Mouse (Mus musculus) gastrocnemius, postnatal 25 days (tissue): ENCODE data around the gene Filip1. TPM values are rescaled to one million over a fixed set of nuclear protein-coding genes. Genes with fewer than 3 reads are reported as not detected.

Experiments
- DNase-seq: peaks from one replicate; pipeline ENCODE4 v3.0.0; 2022
- total RNA-seq, 2 experiments: library from RNA; stranded (reverse); gene quantifications; 1 replicate in 1 of 2; 2 replicates in 1 of 2; pipeline ENCODE4 v1.2.3; 2021

Filip1 gene
- total RNA-seq, 2 experiments from 2014 or later = 61.3 to 87.3 TPM

- DNase-seq = no peak
Measured at GRCm38 (mm10) chr9:79898815-79899214, 113.8 kb downstream of the Filip1 start.

DNA sequence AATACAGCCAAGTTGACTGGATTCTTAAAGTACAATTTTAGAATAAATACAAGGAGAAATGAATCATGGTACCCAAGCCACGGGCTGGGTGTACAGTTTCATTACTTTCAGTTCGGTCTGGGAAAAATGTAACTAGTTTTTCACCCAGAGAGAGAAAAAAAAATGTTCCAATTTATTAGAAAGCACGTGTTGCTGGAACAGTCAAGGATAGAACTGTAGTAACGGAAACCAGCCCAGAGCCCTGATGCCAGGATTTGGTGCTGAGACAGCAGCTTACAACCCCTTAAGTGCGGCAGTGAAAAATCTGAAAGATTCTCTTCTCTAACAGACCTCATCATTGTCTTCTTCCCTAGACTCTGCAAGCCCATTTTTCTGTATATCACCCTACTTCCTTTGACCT is 118.0 kb downstream of the Filip1 start:
- no peak for DNase-seq

- no peak for DNase-seq
Measured at GRCm38 (mm10) chr9:79893841-79894612, 118.6 kb downstream of the Filip1 start.

- DNase-seq = no peak
Measured at GRCm38 (mm10) chr9:79892183-79892582, 120.5 kb downstream of the Filip1 start.

DNA sequence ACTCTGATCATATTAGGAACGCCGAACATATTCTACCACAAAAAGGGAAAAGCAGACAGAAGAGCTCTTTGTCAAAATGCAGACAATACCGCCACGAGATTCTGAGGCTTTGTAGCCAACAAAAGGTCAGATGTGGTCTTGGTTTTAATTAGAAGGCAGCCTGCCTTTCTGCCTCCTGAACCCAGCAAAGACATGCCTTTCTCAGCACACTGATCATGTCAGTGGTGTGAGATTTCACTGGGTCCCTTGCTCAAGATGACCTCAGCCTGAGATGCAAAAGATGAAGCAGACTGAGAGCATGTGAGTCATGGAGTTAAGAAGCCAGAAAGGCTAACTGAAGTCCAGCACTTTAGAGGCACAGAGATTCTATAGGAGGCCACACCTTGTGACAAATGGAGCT is 122.2 kb downstream of the Filip1 start:
- DNase-seq = no peak

DNA sequence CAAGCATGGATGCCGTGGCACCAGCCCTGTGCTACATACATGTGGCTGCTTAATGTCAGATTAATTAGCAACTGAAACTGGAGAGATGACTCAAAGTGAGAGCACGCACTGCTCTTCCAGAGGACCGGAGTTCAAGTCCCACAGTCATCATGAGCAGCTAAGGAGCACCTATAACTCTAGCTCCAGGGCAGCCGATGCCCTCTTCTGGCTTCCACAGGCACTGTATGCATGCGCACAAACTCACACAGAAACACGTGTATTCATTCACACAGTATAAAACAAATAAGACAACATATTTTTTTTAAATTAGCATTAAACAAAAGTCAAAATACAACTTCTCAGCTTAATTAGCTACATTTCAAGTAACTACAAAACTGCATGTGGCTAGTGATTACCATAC is 123.5 kb downstream of the Filip1 start:
- DNase-seq = no peak

GRCm38 (mm10) chr9:79885244-79886210 is 127.1 kb downstream of the Filip1 start:
- no peak for DNase-seq

- DNase-seq = no peak
Measured at GRCm38 (mm10) chr9:79883139-79883538, 129.5 kb downstream of the Filip1 start.

- DNase-seq = no peak
Measured at GRCm38 (mm10) chr9:79880031-79880430, 132.6 kb downstream of the Filip1 start.

DNA sequence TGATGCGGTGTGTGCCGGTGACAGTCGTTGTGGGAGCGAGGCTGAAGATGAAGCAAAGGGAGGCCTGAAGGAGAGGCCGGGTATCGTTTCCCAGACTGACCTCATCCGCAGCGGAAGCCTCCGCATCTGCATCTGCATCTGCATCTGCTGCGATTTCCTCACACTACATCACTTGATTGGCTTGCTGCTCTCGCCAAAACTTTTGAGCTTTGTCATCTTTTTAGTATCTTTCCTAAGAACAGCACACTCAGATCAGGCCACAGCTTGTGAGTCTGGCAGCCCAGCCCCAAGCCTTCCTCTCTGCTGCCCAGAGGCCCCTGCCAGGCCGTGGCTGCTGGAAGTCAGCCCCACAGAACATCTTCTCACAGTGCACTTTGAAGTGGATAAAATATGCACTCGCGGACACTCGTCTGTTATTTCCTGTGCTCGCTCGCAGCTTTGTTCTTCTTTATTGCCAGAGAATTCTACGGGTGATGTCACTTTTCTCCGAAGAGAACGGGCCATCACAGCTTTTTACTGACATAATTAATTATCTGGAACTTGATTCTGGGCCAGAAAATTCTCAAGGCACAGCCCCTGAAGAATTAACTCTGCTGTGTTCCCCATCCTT is 137.0 kb downstream of the Filip1 start:
- peak; percentile 71 for DNase-seq

DNA sequence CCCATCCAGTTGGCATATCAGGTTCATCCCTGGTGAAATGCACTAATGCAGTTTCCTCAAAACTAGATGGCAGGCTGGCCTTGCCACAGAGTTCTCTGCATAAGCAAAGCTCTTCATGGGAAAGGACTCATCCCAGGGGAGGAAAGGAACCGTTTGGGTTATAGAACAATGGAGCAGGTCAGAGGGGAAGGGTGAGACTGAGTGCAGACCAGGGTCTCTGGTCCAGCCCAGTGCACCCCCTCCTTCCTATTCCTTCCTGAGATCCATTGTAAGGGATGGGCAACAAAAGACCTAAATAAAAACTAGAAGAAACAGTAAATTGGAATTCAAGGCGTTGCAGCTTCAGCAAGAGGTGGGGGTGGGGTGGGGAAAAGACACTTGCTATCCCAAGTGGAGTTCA is 140.1 kb downstream of the Filip1 start:
- no peak for DNase-seq

DNA sequence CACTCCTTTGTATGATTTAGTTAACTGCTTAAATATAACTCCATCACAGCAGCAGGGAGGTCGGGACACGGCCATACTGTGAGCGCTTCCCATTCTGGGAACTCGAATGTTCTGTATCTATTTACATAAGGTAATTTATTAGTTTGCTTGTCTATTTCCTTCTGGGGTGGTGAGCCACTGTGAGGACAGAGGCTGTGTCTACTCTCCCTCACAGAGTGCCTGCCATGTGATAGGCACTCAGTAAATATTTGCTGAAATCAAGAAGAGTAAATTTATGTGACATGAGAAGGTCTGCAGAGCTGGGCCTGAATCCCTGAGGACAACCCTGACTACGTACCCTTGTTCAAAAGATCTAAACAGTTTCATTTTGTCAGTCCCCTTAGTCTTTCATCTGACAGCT is 143.1 kb downstream of the Filip1 start:
- DNase-seq = no peak

- no peak for DNase-seq
Measured at GRCm38 (mm10) chr9:79865998-79866397, 146.7 kb downstream of the Filip1 start.

GRCm38 (mm10) chr9:79862544-79862943 is 150.1 kb downstream of the Filip1 start:
- no peak for DNase-seq

DNA sequence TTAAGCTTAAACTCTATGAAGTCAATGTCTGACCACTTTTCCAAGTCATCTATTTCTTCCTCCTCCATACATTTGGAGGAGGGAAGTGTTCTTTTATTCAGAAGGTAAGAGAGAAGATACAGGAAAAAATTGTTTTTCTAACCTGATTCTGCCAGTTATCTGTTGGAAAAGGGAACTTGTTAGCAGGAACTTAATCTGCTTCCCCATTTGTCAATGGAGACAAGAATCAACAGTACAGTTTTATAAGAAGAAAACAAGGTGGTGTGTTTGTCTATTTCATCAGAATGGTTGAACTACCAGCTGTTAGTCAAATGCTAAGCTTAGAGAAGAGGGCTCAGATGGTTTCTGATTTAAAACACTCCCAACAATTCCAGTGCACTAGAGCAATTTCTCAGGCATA is 165.6 kb downstream of the Filip1 start:
- no peak for DNase-seq

GRCm38 (mm10) chr9:79842615-79843014 is 170.0 kb downstream of the Filip1 start:
- no peak for DNase-seq

GRCm38 (mm10) chr9:79842028-79842427 is 170.6 kb downstream of the Filip1 start:
- DNase-seq = no peak

DNA sequence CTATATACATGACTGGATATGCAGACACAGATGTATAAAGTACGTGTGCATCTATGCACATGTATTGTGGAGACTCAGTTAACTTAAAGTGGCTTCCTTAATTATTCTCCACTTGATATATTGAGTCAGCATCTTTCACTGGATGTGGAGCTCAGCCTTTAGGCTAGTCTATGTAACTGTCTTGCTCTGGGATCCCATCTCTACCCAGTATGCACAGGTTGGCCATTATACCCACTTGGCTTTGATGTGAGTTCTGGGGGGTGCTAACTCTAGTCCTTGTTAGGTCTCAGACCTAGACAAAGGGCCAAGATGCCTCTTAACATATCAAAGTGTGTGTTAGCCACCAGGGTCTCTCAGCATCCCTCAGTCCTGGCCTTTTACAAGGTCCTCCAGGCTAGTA is 181.4 kb downstream of the Filip1 start:
- no peak for DNase-seq

- no peak for DNase-seq
Measured at GRCm38 (mm10) chr9:79830874-79831273, 181.8 kb downstream of the Filip1 start.

- DNase-seq = no peak
Measured at GRCm38 (mm10) chr9:79829842-79830800, 182.5 kb downstream of the Filip1 start.

DNA sequence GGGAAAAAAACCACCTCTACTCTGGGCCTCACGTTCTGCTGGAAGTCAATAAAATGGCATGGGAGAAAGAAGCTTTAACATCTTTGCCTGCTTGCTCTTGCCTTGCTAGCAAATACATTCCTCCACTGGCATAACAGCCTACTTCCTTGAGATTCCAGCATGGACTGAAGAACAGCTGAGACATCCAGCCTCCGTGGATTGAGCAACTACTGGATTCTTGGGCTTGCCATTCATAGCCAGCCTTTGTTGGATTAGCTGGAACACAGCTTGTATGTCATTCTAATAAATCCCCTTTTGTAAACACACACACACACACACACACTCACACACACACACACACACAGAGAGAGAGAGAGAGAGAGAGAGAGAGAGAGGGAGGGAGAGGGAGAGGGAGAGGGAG is 185.6 kb downstream of the Filip1 start:
- DNase-seq = no peak

GRCm38 (mm10) chr9:79825526-79825925 is 187.1 kb downstream of the Filip1 start:
- DNase-seq = no peak
